Mouse (Mus musculus): ENCODE data around the gene Olfr725.

Gene Olfr725

DNA sequence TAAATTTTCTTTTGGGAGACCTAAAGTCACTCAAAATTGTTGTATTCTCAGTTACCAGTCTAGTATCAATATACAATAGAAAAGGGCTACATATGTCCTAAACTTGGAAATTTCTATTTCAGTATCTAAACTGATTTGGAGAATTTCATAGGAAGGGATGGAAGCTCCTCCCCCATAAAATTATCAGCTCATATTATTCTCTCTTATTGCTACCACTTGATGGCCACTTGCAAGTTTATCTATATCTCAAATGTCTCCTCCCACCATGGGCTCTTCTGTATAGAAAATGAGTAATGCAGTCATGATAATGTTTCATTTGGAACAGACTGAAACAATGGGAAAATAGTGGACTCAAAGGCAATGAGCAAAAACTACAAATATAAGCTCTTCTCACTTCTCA is at the start of gene Olfr725:
Gene Olfr725 (minus strand): TSS at position 101 of the 400 bp plus-strand sequence.
- DNase-seq: no peak

DNA sequence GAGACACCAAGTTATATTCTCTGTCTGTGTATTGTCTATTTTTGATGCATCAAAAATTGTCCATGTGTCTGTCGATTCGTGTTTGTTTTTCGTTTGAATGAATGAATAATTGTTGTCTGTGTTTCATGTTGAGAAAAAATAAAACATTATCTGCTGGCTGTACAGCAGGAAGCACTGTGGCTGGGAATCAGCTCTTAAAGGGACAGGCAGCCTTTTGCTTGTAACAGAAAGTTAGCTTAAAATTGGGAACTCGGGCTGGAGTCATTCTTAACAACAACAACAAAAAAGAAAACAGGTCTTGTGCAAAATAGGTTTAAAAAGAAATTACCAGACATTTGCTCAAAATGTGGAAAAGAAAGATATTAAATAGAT is 22.5 kb upstream of the Olfr725 start:
- DNase-seq: no peak

DNA sequence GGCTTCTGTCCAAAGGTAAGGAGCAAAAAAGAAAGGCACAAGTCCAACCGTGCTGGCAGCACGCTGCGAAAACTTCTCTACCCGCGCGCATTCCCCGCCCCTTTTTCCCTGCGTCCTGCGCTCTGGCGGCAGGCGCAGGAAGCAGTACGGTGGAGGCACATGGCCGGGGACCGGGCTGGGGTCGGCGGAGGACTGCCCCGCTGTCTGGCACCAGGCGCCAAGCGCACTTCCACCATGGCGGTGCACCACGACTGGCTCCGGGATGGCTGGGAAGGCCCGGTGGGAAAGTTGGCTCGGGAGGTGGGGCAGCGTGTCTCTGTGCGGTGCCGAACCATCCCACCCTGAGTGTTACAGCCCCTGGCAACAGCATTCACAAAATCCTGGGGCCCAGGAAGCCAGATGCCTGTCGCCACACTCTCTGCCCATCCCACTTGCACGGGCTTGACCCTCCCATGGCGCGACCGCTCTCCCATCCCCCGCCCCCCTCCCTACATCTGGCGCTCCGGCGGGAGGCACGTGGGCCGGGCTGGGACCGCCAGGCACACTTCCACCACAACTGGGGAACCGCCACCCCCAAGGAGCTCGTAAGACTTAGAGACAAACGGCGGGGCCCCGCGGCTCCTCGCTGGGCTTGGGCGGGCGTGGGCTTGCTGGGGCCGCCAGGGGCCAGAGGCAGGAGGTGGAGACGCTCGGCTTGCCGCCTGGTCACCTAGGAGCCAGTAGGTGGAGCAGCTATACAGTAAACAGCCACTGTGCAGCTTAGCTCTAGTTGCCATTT is 22.0 kb upstream of the Olfr725 start:
- peak; percentile 36 for DNase-seq

DNA sequence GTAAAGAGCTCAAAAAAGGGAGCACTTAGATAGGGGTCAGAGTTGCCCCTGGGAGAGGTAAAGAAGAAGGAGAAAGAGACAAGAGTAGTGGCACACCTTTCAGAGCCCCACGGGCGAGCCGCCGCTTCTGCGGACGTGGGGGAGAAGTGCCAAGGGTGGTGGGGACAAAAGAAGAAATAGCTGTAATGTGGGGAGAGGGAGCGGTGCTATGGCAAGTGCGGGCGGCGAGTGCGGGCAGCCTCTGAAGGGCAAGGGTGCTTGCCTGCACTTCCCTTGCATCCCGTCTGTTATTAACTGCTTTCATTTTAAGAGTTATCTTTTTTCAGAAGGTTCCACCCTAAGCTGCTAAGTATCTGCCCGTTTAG is 21.4 kb upstream of the Olfr725 start:
- no peak for DNase-seq

DNA sequence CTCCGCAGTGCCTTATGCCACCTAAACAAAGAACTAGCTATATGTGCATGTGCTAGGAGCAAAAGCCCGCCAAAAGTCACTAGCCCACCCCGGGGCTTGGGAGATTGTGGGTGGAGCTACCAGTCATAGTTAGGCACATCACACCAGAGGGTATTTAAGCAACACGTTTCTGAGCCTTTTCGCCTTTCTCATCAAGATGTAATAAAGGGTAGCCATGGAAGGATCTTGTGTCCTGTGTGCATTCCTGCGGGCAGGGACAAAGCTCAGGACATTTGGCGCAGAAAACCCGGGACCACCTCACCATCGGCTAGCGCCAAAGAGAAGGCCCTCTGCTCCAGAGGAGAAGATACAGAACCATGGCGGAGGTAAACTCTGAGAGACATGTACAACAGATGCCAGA is 21.0 kb upstream of the Olfr725 start:
- no peak for DNase-seq

DNA sequence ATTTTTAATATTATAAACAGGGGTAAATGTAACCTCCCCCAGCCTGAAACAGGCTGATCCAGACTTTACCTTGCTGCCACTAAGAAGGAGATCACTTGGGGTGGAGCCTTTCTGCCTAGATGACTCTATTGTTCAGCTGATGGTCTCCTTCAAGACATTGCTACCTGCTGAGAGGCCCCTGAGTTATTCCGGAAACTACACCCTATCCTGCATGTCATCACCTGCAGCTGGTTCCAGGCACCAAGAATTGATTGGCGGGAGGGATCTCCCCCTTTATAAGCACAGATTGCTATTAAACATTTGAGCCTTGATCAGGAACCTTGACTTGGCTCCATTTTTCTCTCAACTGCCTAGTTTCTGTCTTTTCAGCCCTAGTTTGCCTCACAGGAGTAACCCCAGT is 8.1 kb downstream of the Olfr725 start:
- no peak for DNase-seq

DNA sequence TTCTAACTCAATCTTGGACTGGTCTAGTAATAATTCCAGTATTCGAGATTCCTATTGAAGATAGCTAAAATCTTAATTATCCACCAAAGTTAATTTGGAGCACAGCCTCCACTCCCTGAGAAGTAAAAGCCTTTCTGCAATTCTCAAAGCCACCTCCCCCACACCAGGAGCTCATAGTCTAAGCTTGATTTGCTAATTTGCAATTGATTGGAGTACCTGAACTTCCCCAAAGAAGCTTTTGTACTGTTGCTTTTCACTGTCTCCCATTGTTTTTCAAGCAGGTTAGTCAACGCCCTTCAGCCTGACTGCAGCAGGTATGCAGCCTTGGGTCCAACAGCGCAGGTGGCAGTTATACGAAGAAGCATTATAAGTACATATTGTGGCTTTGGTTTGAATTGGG is 8.8 kb downstream of the Olfr725 start:
- no peak for DNase-seq

DNA sequence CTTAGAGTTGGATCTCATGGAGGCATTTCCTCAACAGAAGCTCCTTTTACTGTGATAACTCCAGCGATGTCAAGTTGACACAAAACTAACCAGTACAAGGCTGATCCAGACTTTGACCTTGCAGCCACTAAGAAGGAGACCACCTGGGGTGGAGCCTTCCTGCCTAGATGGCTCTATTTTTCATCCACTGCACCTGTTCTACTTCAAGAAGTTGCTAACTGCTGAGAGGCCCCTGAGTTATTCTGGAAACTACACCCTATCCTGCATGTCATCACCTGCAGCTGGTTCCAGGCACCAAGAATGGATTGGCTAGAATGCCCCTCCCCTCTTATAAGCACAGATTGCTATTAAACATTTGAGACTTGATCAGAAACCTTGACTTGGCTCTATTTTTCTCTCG is 13.8 kb downstream of the Olfr725 start:
- no peak for DNase-seq
